In genomic region chr16:93287520-93287919, GRCm38 (mm10) we compare ENCODE assay signal across 35 mouse cellular contexts.
"Had no signal": no experiment of that assay in that cellular context is flagged by ENCODE, and none has a peak within 500 bp of the region (broad histone marks: within the 10 kb centered on the region; RNA-seq: fewer than 3 reads in every experiment).

No protein-coding gene starts in this region.

- H3K27me3 ChIP-seq: intestine, embryonic 15.5 days had no signal

- ATAC-seq: hindbrain, embryonic 16.5 days; hindbrain, postnatal 0 days; inflammation-experienced regulatory T-cells, adult 6 months; intestine, embryonic 15.5 days; intestine, embryonic 16.5 days; intestine, postnatal 0 days had no signal

- H3K27ac ChIP-seq: heart, embryonic 10.5 days; heart, embryonic 13.5 days; heart, embryonic 15.5 days; hindbrain, embryonic 10.5 days; hindbrain, embryonic 12.5 days; hindbrain, embryonic 13.5 days; hindbrain, embryonic 14.5 days; hindbrain, embryonic 15.5 days; hindbrain, postnatal 0 days; intestine, embryonic 15.5 days; kidney, postnatal 0 days; layer of hippocampus, adult 2 months; left cerebral cortex, adult 2 months had no signal

- H3K36me3 ChIP-seq: heart, embryonic 10.5 days; heart, embryonic 12.5 days; heart, embryonic 13.5 days; heart, embryonic 15.5 days; hindbrain, embryonic 10.5 days; hindbrain, embryonic 12.5 days; hindbrain, embryonic 13.5 days; hindbrain, embryonic 15.5 days; intestine, embryonic 15.5 days had no signal

- H3K9me3 ChIP-seq: heart, embryonic 10.5 days; heart, embryonic 12.5 days; heart, embryonic 15.5 days; hindbrain, embryonic 10.5 days; hindbrain, embryonic 12.5 days; hindbrain, embryonic 13.5 days; hindbrain, embryonic 15.5 days; intestine, embryonic 15.5 days had no signal

- H3K9ac ChIP-seq: heart, embryonic 12.5 days; heart, embryonic 13.5 days; heart, embryonic 15.5 days; hindbrain, embryonic 12.5 days; hindbrain, embryonic 13.5 days; hindbrain, embryonic 14.5 days; hindbrain, embryonic 15.5 days; intestine, embryonic 15.5 days had no signal

- DNase-seq: heart, postnatal 10 days; heart, postnatal 14 days; heart, postnatal 36 days; heart, postnatal 4 days; kidney, adult 11 months; kidney, adult 18-20 months; kidney, adult 2 months; kidney, adult 8-10 months; kidney, adult 9 months; kidney, postnatal 10 days; kidney, postnatal 14 days; kidney, postnatal 25 days; kidney, postnatal 36 days; kidney, postnatal 4 days; layer of hippocampus, adult 9-11 months; layer of hippocampus, postnatal 36 days had no signal

- H3K4me3 ChIP-seq: heart, embryonic 10.5 days; heart, embryonic 12.5 days; heart, embryonic 13.5 days; heart, embryonic 15.5 days; hindbrain, embryonic 10.5 days; hindbrain, embryonic 12.5 days; hindbrain, embryonic 13.5 days; hindbrain, embryonic 15.5 days; intestine, embryonic 15.5 days; layer of hippocampus, adult 2 months; left cerebral cortex, adult 2 months had no signal

- H3K4me2 ChIP-seq: heart, embryonic 11.5 days; heart, embryonic 12.5 days; heart, embryonic 13.5 days; heart, embryonic 15.5 days; hindbrain, embryonic 12.5 days; hindbrain, embryonic 13.5 days; hindbrain, embryonic 14.5 days; hindbrain, embryonic 15.5 days; intestine, embryonic 15.5 days had no signal

- H3K4me1 ChIP-seq: heart, embryonic 10.5 days; heart, embryonic 12.5 days; heart, embryonic 13.5 days; heart, embryonic 15.5 days had no signal
